Mouse (Mus musculus) central nervous system, embryonic 18 days (tissue): ENCODE data around the gene Slc38a11. TPM values are rescaled to one million over a fixed set of nuclear protein-coding genes. Genes with fewer than 3 reads are reported as not detected.

Source experiments
- polyA plus RNA-seq: library from polyadenylated mRNA; depleted of rRNA; stranded (reverse); fragments of >200 nt; gene quantifications from 2 replicates; pipeline ENCODE4 v1.2.3, GENCODE M21; 2012; rRNA removed

Slc38a11 gene
- polyA plus RNA-seq = 1.4 TPM in 2 replicates

GRCm38 (mm10) chr2:65363828-65364497 lies at the start of gene Slc38a11:
Slc38a11 (minus strand) TSS chr2:65364034.

Other genes starting within 250 kb of the Slc38a11 start
- gene Cobll1, start 124.6 kb downstream of the Slc38a11 start, polyA plus RNA-seq = 4.1 and 4.3 TPM in 2 replicates
- 48.0 and 48.3 TPM in 2 replicates for gene Scn3a, start 203.6 kb upstream of the Slc38a11 start, polyA plus RNA-seq